Mouse (Mus musculus) frontal cortex, adult (tissue): ENCODE measurements around the gene Nemp1.

ENCODE experiments used
- ATAC-seq: cut with Nextera tagmentation; 2 replicates; pipeline ENCODE4 v1.9.2; 2017; ENCODE audit warnings: mild to moderate bottlenecking, moderate library complexity, mixed read lengths; ENCODE audit not compliant: low TSS enrichment

The Nemp1 gene

GRCm38 (mm10) chr10:127674046-127674655 is 7.5 kb downstream of the Nemp1 start:
- no peak for ATAC-seq

- peak; percentile 68 for ATAC-seq
Observed at GRCm38 (mm10) chr10:127674794-127675522, 8.3 kb downstream of the Nemp1 start.

DNA sequence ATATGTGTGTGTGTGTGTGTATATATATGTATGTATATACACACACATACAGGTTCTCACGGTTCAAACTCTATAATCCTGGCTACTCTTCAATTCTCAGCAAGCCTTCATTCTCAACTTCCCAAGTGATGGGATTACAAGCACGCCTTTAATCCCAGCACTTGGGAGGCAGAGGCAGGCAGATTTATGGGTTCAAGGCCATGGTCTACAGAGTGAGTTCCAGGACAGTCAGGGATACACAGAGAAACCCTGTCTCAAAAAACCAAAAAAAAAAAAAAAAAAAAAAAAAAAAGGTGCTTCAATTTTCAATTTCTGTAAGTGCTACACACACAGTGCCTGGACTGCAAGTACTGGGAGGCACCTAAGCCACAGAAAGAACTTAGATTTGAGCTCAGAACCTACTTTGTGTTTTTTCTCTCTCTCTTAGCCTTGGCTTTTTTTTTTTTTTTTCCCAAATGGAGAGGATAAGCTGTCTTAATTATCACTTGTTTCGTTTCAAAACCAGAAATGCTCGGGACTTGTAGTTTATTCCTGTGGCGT is 9.2 kb downstream of the Nemp1 start:
- ATAC-seq = no peak

- peak; percentile 90 for ATAC-seq
Observed at GRCm38 (mm10) chr10:127676691-127677548, 10.2 kb downstream of the Nemp1 start.

GRCm38 (mm10) chr10:127677591-127678336 is 11.1 kb downstream of the Nemp1 start:
- peak; percentile 28; the same call in 1 of the 2 replicates for ATAC-seq

DNA sequence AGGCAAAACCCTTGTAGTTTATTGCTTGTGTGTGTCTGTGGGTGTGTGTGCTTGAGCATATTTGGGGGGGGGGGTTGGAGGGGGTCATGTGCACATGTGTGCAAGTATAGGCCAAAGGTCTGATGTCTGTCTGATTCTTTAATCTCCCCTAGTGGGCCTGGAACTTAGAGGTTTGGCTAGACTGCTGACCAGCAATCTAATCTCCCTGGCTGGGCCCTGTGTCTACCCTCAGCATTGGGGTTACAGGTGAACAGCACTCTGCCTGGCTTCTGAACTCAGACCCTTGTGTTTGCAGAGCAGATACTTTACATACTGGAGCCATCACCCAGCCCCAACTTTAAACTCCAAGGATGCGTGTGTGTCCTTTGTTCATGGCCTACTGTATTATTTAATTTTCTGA is 12.5 kb downstream of the Nemp1 start:
- no peak for ATAC-seq

- ATAC-seq = no peak
Observed at GRCm38 (mm10) chr10:127679881-127680280, 13.2 kb downstream of the Nemp1 start.

- no peak for ATAC-seq
Observed at GRCm38 (mm10) chr10:127682886-127683285, 16.2 kb downstream of the Nemp1 start.

DNA sequence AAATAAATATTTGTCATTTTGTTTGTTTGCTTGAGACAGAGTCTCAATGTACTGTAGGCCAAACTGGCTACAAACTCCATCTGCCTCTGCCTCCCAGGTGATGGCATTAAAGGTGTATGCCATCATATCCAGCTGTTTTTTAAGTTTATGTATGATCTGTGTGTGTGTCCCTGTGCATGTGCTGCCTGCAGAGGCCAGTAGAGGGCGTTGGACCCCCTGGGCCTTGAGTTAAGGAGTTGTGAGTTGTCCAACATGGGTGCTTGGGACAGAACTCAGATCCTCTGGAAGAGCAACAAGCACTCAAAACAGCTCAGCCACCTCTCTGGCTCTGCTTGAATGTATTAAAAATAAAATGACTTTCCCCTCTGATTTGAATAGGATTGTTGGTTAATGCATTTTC is 24.4 kb downstream of the Nemp1 start:
- ATAC-seq = no peak

- ATAC-seq = no peak; the same call in 1 of the 2 replicates
Observed at GRCm38 (mm10) chr10:127694636-127695035, 27.9 kb downstream of the Nemp1 start.

DNA sequence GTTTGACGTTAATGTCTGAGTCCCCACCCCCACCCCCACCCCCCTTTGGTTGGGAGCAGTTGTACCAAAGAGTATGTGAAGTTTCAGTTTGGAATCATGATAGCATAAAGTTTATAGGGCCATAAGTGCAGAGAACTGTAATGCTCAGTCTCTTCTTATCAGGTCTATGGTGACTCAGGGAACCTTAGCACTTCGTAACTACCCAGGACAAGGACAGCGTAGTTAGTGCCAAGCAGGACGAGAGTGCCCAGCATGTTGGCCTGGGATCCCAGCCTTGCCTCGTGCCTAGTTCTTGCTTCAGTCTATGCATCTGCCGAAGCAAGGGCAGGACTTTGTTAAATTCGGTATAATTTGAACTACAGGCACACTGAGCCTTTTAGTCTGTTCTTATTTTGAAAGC is 29.1 kb downstream of the Nemp1 start:
- ATAC-seq = no peak

GRCm38 (mm10) chr10:127698966-127699365 is 32.3 kb downstream of the Nemp1 start:
- peak; percentile 79; the same call in 1 of the 2 replicates for ATAC-seq

- no peak for ATAC-seq
Observed at GRCm38 (mm10) chr10:127703299-127703698, 36.6 kb downstream of the Nemp1 start.

GRCm38 (mm10) chr10:127704293-127704692 is 37.6 kb downstream of the Nemp1 start:
- no peak for ATAC-seq

GRCm38 (mm10) chr10:127704766-127705220 is 38.1 kb downstream of the Nemp1 start, which contains the start of gene Myo1a:
Gene Myo1a (plus strand): TSS chr10:127705170.
- ATAC-seq = no peak

GRCm38 (mm10) chr10:127705783-127706182 is 39.1 kb downstream of the Nemp1 start:
- ATAC-seq = no peak

DNA sequence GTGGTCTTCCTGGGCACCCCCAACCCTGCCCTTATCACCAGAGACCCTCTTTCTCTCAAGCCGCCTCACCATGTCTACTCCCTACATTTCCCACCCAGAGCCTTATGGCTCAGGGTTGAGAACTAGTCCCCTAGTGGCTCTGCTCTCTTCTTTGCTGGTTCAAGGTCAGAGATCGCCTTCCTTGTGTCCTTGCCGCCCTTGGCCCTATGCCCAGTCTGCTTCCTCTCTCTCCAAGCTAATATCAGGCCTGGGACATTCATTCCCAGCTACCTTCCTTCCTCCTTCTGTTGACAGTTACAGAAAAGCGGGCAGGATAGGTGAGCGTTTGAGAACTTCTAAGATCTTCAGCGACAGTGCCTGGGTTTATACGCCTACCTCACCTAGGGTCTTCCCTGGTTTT is 41.0 kb downstream of the Nemp1 start:
- no peak for ATAC-seq

DNA sequence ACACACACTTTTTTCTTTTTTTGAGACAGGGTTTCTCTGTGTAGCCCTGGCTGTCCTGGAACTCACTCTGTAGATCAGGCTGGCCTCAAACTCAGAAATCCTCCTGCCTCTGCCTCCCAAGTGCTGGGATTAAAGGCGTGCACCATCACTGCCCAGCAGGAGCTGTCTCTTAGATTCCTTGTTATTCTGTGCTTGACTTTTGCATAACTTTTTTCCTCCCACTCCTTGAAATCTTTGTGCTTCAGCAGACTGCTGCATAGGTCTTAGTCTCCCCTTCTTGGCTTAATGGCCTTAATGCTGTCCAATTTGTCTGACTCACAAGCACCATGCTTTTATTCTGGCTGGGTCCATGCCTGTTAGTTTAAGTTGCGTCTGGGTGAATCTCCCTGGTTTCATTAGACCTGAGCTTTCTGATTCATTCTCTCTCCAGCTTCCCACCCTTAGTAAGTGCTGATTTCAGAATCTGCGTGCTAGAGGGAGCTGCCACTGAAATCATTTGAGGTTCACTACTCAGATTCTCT is 42.2 kb downstream of the Nemp1 start:
- ATAC-seq = no peak

- ATAC-seq = no peak
Observed at GRCm38 (mm10) chr10:127710331-127710730, 43.6 kb downstream of the Nemp1 start.

DNA sequence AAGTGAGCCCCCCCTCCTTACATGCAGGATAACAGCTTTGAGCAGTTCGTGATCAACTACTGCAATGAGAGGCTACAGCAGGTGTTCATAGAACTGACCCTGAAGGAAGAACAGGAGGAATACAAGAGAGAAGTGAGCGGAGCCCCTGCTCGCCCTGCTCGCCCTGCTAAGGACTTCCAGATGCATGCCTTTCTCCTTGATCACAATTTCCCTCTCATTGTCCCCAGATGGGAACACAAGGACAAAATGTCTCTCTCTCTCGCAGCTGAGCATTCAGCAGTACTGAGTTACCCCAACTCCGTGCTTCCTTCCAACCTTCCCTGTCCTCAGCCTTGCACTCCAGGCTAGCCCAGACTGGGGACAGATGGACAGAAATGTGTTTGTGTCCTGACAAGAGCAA is 46.0 kb downstream of the Nemp1 start:
- ATAC-seq = no peak
